Mouse (Mus musculus) kidney, postnatal 0 days (tissue): ENCODE data around the gene Krtap5-4. TPM values are rescaled to one million over a fixed set of nuclear protein-coding genes. Genes with fewer than 3 reads are reported as not detected.
"Not testable (repeated sequence)": the region's sequence is repeated elsewhere in the genome, so short reads cannot be mapped to it uniquely, and the experiment has no call there.

Source experiments
- ATAC-seq: fragments of 200-750 bp; cut with Nextera tagmentation; replicated peaks from 2 replicates; pipeline ENCODE4 v1.8.0; 2017; ENCODE audit warnings: low read depth, moderate number of reproducible peaks, moderate TSS enrichment, moderate library complexity; ENCODE audit not compliant: low FRiP score
- DNase-seq: peaks from one replicate; pipeline ENCODE4 v3.0.0-alpha.2; 2016; ENCODE audit warnings: low spot score
- H3K27ac ChIP-seq: fragments of 300-500 bp; sonication (generic); 2 replicates; pipeline ENCODE4 v1.5.1; 2014; ENCODE audit warnings: mild to moderate bottlenecking
- H3K27me3 ChIP-seq: fragments of 300-500 bp; sonication (generic); 2 replicates; pipeline ENCODE4 v1.6.1; 2014; ENCODE audit warnings: low read length, mixed read lengths; ENCODE audit not compliant: insufficient read depth
- H3K36me3 ChIP-seq: fragments of 300-500 bp; sonication (generic); 2 replicates; pipeline ENCODE4 v1.6.1; 2014; ENCODE audit warnings: low read length, mixed read lengths; ENCODE audit not compliant: insufficient read depth
- H3K4me1 ChIP-seq: fragments of 300-500 bp; sonication (generic); replicated peaks from 2 replicates; pipeline ENCODE4 v1.6.1; 2014; ENCODE audit warnings: antibody characterized with exemption, low read length, mixed read lengths; ENCODE audit not compliant: insufficient read depth
- H3K4me2 ChIP-seq: fragments of 300-500 bp; sonication (generic); 2 replicates; pipeline ENCODE4 v1.6.1; 2014; ENCODE audit warnings: mild to moderate bottlenecking, low read length, moderate library complexity, mixed read lengths
- H3K4me3 ChIP-seq: fragments of 300-500 bp; sonication (generic); replicated peaks from 2 replicates; pipeline ENCODE4 v1.5.1; 2014; ENCODE audit warnings: low read depth, low read length
- H3K9ac ChIP-seq: fragments of 300-500 bp; sonication (generic); 2 replicates; pipeline ENCODE4 v1.6.1; 2014; ENCODE audit warnings: low read depth, low read length
- H3K9me3 ChIP-seq: fragments of 300-500 bp; sonication (generic); replicated peaks from 2 replicates; pipeline ENCODE4 v1.6.1; 2016; ENCODE audit warnings: low read length, inconsistent platforms, mixed read lengths
- CTCF ChIP-seq: IDR thresholded peaks from 2 replicates; pipeline ENCODE4 v1.5.1; 2016; ENCODE audit warnings: antibody characterized with exemption, low read depth, mild to moderate bottlenecking, moderate library complexity
- WGBS: fragments of 180-500 bp; shearing (Covaris S2); extraction: QIAGEN DNeasy Blood & Tissue Kit; methylation state at CpG from one replicate; pipeline ENCODE4 v1.1.7; 2014; 5-methylcytosine and 5-hydroxymethylcytosine counted together
- polyA plus RNA-seq: library from polyadenylated mRNA; unstranded; fragments of >200 nt; fragmentation: Nextera tagmentation; extraction: Ambion mirVana; gene quantifications from 2 replicates; pipeline ENCODE4 v1.2.1, GENCODE M21; 2015

Krtap5-4 gene
- polyA plus RNA-seq, 1 experiment from 2014 or later: not detected

- Histone ChIP-seq H3K27me3 (no peaks in the 10 kb centered on the region), H3K9me3 (no peaks in the 10 kb centered on the region), H3K9ac (no peak overlapping the region), H3K4me3 (no peak overlapping the region), H3K27ac (no peak overlapping the region), H3K36me3 (no peaks in the 10 kb centered on the region), H3K4me1 (no peaks in the 10 kb centered on the region), H3K4me2 (no peak overlapping the region)
- ATAC-seq: no peak
- 47% methylated on average over 5 of the region's 5 CpGs for WGBS
- no peak for TF ChIP-seq CTCF
- no peak for DNase-seq
Observed at GRCm38 (mm10) chr7:142314600-142315285, 11.4 kb downstream of the Krtap5-4 start.

- 37% methylated on average over 6 of the region's 6 CpGs for WGBS
- Histone ChIP-seq H3K4me3 (no peak overlapping the region), H3K27me3 (no peaks in the 10 kb centered on the region), H3K4me2 (no peak overlapping the region), H3K9me3 (no peaks in the 10 kb centered on the region), H3K9ac (no peak overlapping the region), H3K27ac (no peak overlapping the region), H3K4me1 (no peaks in the 10 kb centered on the region), H3K36me3 (no peaks in the 10 kb centered on the region)
- ATAC-seq (no peak; the same call in 1 of the 2 replicates), DNase-seq (peak; percentile 83)
- TF ChIP-seq CTCF: peak; percentile 87
Observed at GRCm38 (mm10) chr7:142316558-142316957, 13.2 kb downstream of the Krtap5-4 start.

GRCm38 (mm10) chr7:142317216-142317615 is 13.9 kb downstream of the Krtap5-4 start:
- no peaks in the 10 kb centered on the region for H3K9me3 ChIP-seq
- no peak overlapping the region for H3K4me2 ChIP-seq
- no peak overlapping the region for H3K9ac ChIP-seq
- no peak for DNase-seq
- H3K36me3 ChIP-seq: no peaks in the 10 kb centered on the region
- H3K4me3 ChIP-seq: no peak overlapping the region
- WGBS: 84% methylated on average over 5 of the region's 5 CpGs
- H3K27me3 ChIP-seq: no peaks in the 10 kb centered on the region
- H3K4me1 ChIP-seq: no peaks in the 10 kb centered on the region
- TF ChIP-seq CTCF: no peak
- no peak overlapping the region for H3K27ac ChIP-seq
- no peak for ATAC-seq

GRCm38 (mm10) chr7:142319124-142319523 is 15.8 kb downstream of the Krtap5-4 start:
- Histone ChIP-seq H3K27ac (no peak overlapping the region), H3K4me3 (no peak overlapping the region), H3K9me3 (no peaks in the 10 kb centered on the region), H3K4me1 (no peaks in the 10 kb centered on the region), H3K36me3 (no peaks in the 10 kb centered on the region), H3K27me3 (no peaks in the 10 kb centered on the region), H3K9ac (no peak overlapping the region), H3K4me2 (no peak overlapping the region)
- TF ChIP-seq CTCF: no peak
- ATAC-seq (no peak), DNase-seq (no peak)
- 87% methylated on average over 11 of the region's 11 CpGs for WGBS

- H3K9ac ChIP-seq: no peak overlapping the region
- no peak overlapping the region for H3K27ac ChIP-seq
- H3K4me1 ChIP-seq: no peaks in the 10 kb centered on the region
- DNase-seq (peak; percentile 82), ATAC-seq (0 out of 2 replicates have a peak, but pooled peaks have one; percentile 26)
- whole genome bisulfite sequencing: 20% methylated on average over 2 of the region's 2 CpGs
- no peak overlapping the region for H3K4me3 ChIP-seq
- no peaks in the 10 kb centered on the region for H3K36me3 ChIP-seq
- H3K9me3 ChIP-seq: no peaks in the 10 kb centered on the region
- H3K27me3 ChIP-seq: no peaks in the 10 kb centered on the region
- no peak for TF ChIP-seq CTCF
- no peak overlapping the region for H3K4me2 ChIP-seq
Observed at GRCm38 (mm10) chr7:142320906-142321305, 17.6 kb downstream of the Krtap5-4 start.

- not testable (repeated sequence) for H3K9ac ChIP-seq, H3K4me2 ChIP-seq, H3K9me3 ChIP-seq, H3K27me3 ChIP-seq, ATAC-seq, H3K4me1 ChIP-seq, H3K36me3 ChIP-seq, H3K27ac ChIP-seq, DNase-seq, H3K4me3 ChIP-seq
- 68% methylated on average over 3 of the region's 10 CpGs for WGBS
Observed at GRCm38 (mm10) chr7:142321637-142322306, 18.4 kb downstream of the Krtap5-4 start.
